ENCODE assay signal across 8 mouse cellular contexts in the genomic region with DNA sequence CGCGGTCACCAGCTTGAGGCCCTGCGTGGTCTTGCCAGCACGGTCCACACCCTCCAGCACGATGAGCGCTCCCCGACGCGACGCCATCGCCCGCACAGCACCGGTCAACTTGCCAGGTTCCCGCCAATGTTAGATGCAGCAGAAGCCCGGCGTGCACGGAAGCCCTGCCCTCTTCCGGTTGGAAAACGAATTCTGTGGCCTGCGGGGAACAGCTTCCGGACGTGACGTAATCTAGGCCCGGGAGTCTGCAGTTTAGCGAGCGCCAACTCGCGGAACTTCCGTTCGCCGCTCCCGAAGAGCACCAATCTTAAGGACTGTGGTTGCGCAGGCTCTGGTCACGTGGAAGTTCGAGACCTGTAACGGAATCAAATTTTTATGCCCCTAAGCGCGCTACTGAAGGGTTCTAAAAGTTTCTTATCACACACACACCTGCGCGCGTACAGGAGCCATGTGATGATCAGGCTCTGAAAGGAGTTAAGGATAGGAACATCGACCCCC. TPM values are rescaled to one million over a fixed set of nuclear protein-coding genes. Genes with fewer than 3 reads are reported as not detected.
DNase-seq lines count a peak whose midpoint lies in the region; ATAC-seq lines count a peak whose summit lies in the region.

A gene (minus strand): TSS at position 194 of the 498 bp plus-strand sequence.

- H3K4me2 ChIP-seq in hindbrain, embryonic 15.5 days, result peak within 1 kb of the TSS; percentile 94

- no peaks in the 10 kb centered on the region for H3K9me3 ChIP-seq in hindbrain, embryonic 15.5 days

- peak within 1 kb of the TSS; percentile 89 for H3K4me3 ChIP-seq in hindbrain, embryonic 15.5 days

- H3K27ac ChIP-seq in hindbrain, embryonic 15.5 days (replicated peaks), result peak within 1 kb of the TSS; percentile 83

- H3K9ac ChIP-seq in hindbrain, embryonic 15.5 days, result peak within 1 kb of the TSS; percentile 72

- peak; percentile 97 for DNase-seq in R1 (ENCODE audit: low read depth, low spot score)
- DNase-seq in cerebellum, postnatal 25 days, result peak; percentile 90 to 94
- peak; percentile 91 to 93 for DNase-seq in frontal cortex, postnatal 36 days (ENCODE audit: low spot score in 2 of 2)
- peak; percentile 92 for DNase-seq in left cerebral cortex, adult 11 months (ENCODE audit: low spot score)
- peak; percentile 94 to 95 for DNase-seq in lung, postnatal 4 days
- peak; percentile 88 for DNase-seq in retina, postnatal 7 days (ENCODE audit: low read depth, low spot score)
- peak; percentile 71 for DNase-seq in urinary bladder, adult 2 months (ENCODE audit: low spot score)

- WGBS in hindbrain, embryonic 15.5 days, result under 1% methylated on average over 42 of the region's 42 CpGs

- H3K36me3 ChIP-seq in hindbrain, embryonic 15.5 days, result peaks cover 21% of the 10 kb centered on the region

- H3K4me1 ChIP-seq in hindbrain, embryonic 15.5 days (replicated peaks), result peaks cover 37% of the 10 kb centered on the region

- ATAC-seq in hindbrain, embryonic 15.5 days (ENCODE audit: low FRiP score, low read depth), result peak; percentile 69

- no peaks in the 10 kb centered on the region for H3K27me3 ChIP-seq in hindbrain, embryonic 15.5 days

RNA-seq across cellular contexts. Expression of the gene that starts here (rescaled TPM):
- polyA plus RNA-seq in hindbrain, embryonic 15.5 days (2015; fragmentation: Nextera tagmentation; extraction: Ambion mirVana), result 146 and 148 TPM in 2 replicates
- polyA plus RNA-seq in urinary bladder, adult 2 months (2012; rRNA removed), result 79.3 and 111 TPM in 2 replicates

Comparison
In these comparisons a context has a peak if more than half of its experiments do, and no peak if none do; other contexts are left out.
1. Peak in every context shown above with its lines: DNase-seq, ATAC-seq, H3K4me3 ChIP-seq and H3K27ac ChIP-seq.